Mouse (Mus musculus) spleen, adult 2 months (tissue): ENCODE results near the gene Crot.

ENCODE experiments used
- CTCF ChIP-seq: fragments of 200-500 bp; IDR thresholded peaks from 2 replicates; pipeline ENCODE4 v1.5.1; 2011; ENCODE audit warnings: mild to moderate bottlenecking, inconsistent platforms; ENCODE audit not compliant: insufficient read depth, insufficient read length, insufficient replicate concordance; ENCODE audit errors: extremely low read depth
- POLR2A ChIP-seq: fragments of 200-500 bp; IDR thresholded peaks from 2 replicates; pipeline ENCODE4 v1.6.1; 2011; ENCODE audit warnings: low read depth, low read length, inconsistent platforms

DNA sequence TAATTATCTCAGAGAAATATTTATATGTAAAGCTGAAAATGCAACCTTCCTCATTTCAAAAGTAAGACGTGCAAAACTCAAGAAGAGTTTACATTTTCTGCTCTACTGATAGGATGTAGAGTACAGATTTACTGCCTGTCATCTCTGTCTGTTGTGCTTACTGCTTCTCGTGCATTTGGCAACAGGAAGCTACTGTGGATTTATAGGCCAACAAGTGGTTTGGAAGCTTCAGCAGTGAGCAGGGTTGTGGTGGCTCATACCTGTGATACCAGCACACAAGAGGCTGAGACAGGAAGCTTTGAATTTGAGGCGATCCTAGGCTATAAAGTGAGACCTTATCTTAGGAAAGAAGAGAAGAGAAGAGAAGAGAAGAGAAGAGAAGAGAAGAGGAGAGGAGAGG lies 17.6 kb upstream of the Crot start:
- no peak for TF ChIP-seq CTCF
- no peak for TF ChIP-seq POLR2A
